8 mouse cellular contexts compared by ENCODE assay signal in genomic region chr2:30952824-30953490, GRCm38 (mm10). TPM values are rescaled to one million over a fixed set of nuclear protein-coding genes. Genes with fewer than 3 reads are reported as not detected.
DNase-seq lines count a peak whose midpoint lies in the region; ATAC-seq and TF ChIP-seq lines count a peak whose summit lies in the region.

TSS of gene Tor1b (plus strand) at chr2:30952959.

- peaks cover 38% of the 10 kb centered on the region for H3K4me1 ChIP-seq in hindbrain, embryonic 15.5 days (replicated peaks)

- DNase-seq in WW6 (ENCODE audit: low read depth, low spot score), result peak; percentile 80
- DNase-seq in cerebellum, postnatal 25 days, result peak; percentile 87 to 89
- peak; percentile 82 to 91 for DNase-seq in frontal cortex, postnatal 36 days (ENCODE audit: low spot score in 2 of 2)
- peak; percentile 85 to 86 for DNase-seq in left cerebral cortex, adult 2 months (ENCODE audit: extremely low spot score in 1 of 2, low spot score in 2 of 2)
- DNase-seq in right cerebral cortex, adult 2 months (ENCODE audit: low spot score in 2 of 2), result peak; percentile 88 to 90
- peak; percentile 72 to 80 for DNase-seq in urinary bladder, postnatal 36 days (ENCODE audit: low spot score in 2 of 2)

- WGBS in hindbrain, embryonic 15.5 days, result under 1% methylated on average over 60 of the region's 60 CpGs

- H3K36me3 ChIP-seq in hindbrain, embryonic 15.5 days, result peaks cover 25% of the 10 kb centered on the region

- peak; percentile 29 for TF ChIP-seq CTCF in left cerebral cortex, adult 2 months (IDR thresholded peaks at IDR 0.05)

- H3K27me3 ChIP-seq in hindbrain, embryonic 15.5 days, result no peaks in the 10 kb centered on the region

- ATAC-seq in hindbrain, embryonic 15.5 days (ENCODE audit: low FRiP score, low read depth), result peak; percentile 91
- peak; percentile 94 for ATAC-seq in megakaryocyte, adult 5-6 weeks (ENCODE audit: poor library complexity, severe bottlenecking)

- H3K4me3 ChIP-seq in hindbrain, embryonic 15.5 days, result peak within 1 kb of the TSS; percentile 89
- peak within 1 kb of the TSS; percentile 95 for H3K4me3 ChIP-seq in left cerebral cortex, adult 2 months

- peak within 1 kb of the TSS; percentile 86 for H3K4me2 ChIP-seq in hindbrain, embryonic 15.5 days

- no peaks in the 10 kb centered on the region for H3K9me3 ChIP-seq in hindbrain, embryonic 15.5 days

- H3K27ac ChIP-seq in hindbrain, embryonic 15.5 days (replicated peaks), result peak within 1 kb of the TSS; percentile 91
- H3K27ac ChIP-seq in left cerebral cortex, adult 2 months, result peak within 1 kb of the TSS; percentile 92

- intact Hi-C loops in left cerebral cortex, adult 2 months (cut with DNase I), result no loop called here

- H3K9ac ChIP-seq in hindbrain, embryonic 15.5 days, result peak within 1 kb of the TSS; percentile 91

RNA-seq across cellular contexts. Expression of gene Tor1b, which starts in this region (rescaled TPM):
- polyA plus RNA-seq in hindbrain, embryonic 15.5 days (2015; fragmentation: Nextera tagmentation; extraction: Ambion mirVana), result 18.8 and 19.6 TPM in 2 replicates
- 10 to 100 TPM; 28.0 to 32.9 TPM for total RNA-seq in left cerebral cortex, adult 2 months (2021)
- total RNA-seq in megakaryocyte, adult 5-6 weeks (2015), result 28.1 and 32.7 TPM in 2 replicates
- 40.3 and 42.6 TPM in 2 replicates for total RNA-seq in megakaryocyte, adult 5-6 weeks (2017)

Comparison
In these comparisons a context has a peak if more than half of its experiments do, and no peak if none do; other contexts are left out.
1. Peak in every context shown above with its lines: DNase-seq, ATAC-seq, H3K4me3 ChIP-seq and H3K27ac ChIP-seq.